Mouse (Mus musculus) ES-E14 (cell line): Measurements from ENCODE around the gene Meaf6.

Source experiments
- MAFK ChIP-seq: IDR thresholded peaks from 2 replicates; pipeline ENCODE4 v1.6.1; 2014; ENCODE audit warnings: mild to moderate bottlenecking, low read depth, low read length, inconsistent platforms; ENCODE audit not compliant: insufficient read depth
- ZNF384 ChIP-seq: IDR thresholded peaks from 2 replicates; pipeline ENCODE4 v1.6.1; 2012; ENCODE audit warnings: low read depth, low read length, inconsistent platforms

- no peak for TF ChIP-seq ZNF384
- TF ChIP-seq MAFK: no peak
Measured at GRCm38 (mm10) chr4:125162701-125163100, 77.8 kb downstream of the Meaf6 start.
